Mouse (Mus musculus): ENCODE results near the gene Btbd2.

Btbd2 gene

GRCm38 (mm10) chr10:80692249-80693165 lies 35.6 kb upstream of the Btbd2 start:
- no peak for DNase-seq (ENCODE audit: low read depth, low spot score)

- peak; percentile 60 for DNase-seq (ENCODE audit: low read depth, low spot score)
These were observed 31.0 kb upstream of the Btbd2 start for GRCm38 (mm10) chr10:80687850-80688249.

- DNase-seq (ENCODE audit: low read depth, low spot score), result no peak
These were observed 29.7 kb upstream of the Btbd2 start for GRCm38 (mm10) chr10:80686617-80687016.

GRCm38 (mm10) chr10:80684984-80685383 lies 28.1 kb upstream of the Btbd2 start:
- DNase-seq (ENCODE audit: low read depth, low spot score), result peak; percentile 60

- DNase-seq (ENCODE audit: low read depth, low spot score), result peak; percentile 73
These were observed 27.3 kb upstream of the Btbd2 start for GRCm38 (mm10) chr10:80684214-80684613.

- no peak for DNase-seq (ENCODE audit: low read depth, low spot score)
These were observed 26.8 kb upstream of the Btbd2 start for GRCm38 (mm10) chr10:80683647-80684046.

GRCm38 (mm10) chr10:80682003-80682402 lies 25.1 kb upstream of the Btbd2 start:
- no peak for DNase-seq (ENCODE audit: low read depth, low spot score)

- no peak for DNase-seq (ENCODE audit: low read depth, low spot score)
These were observed 23.4 kb upstream of the Btbd2 start for GRCm38 (mm10) chr10:80680260-80680696.

- no peak for DNase-seq (ENCODE audit: low read depth, low spot score)
These were observed 22.8 kb upstream of the Btbd2 start for GRCm38 (mm10) chr10:80679556-80680259.

GRCm38 (mm10) chr10:80678601-80679377 lies 21.9 kb upstream of the Btbd2 start:
- no peak for DNase-seq (ENCODE audit: low read depth, low spot score)

- DNase-seq (ENCODE audit: low read depth, low spot score), result peak; percentile 70
These were observed 21.1 kb upstream of the Btbd2 start, which contains the start of gene Mknk2 for GRCm38 (mm10) chr10:80677942-80678436. Gene Mknk2 (minus strand): TSS chr10:80678112.

GRCm38 (mm10) chr10:80677128-80677875 lies 20.4 kb upstream of the Btbd2 start:
- no peak for DNase-seq (ENCODE audit: low read depth, low spot score)

- DNase-seq (ENCODE audit: low read depth, low spot score), result peak; percentile 97
These were observed 19.5 kb upstream of the Btbd2 start for GRCm38 (mm10) chr10:80676198-80676928.

- DNase-seq (ENCODE audit: low read depth, low spot score), result no peak
These were observed 18.7 kb upstream of the Btbd2 start for GRCm38 (mm10) chr10:80675405-80676197.

GRCm38 (mm10) chr10:80674851-80675404 lies 18.1 kb upstream of the Btbd2 start:
- no peak for DNase-seq (ENCODE audit: low read depth, low spot score)

GRCm38 (mm10) chr10:80674161-80674711 lies 17.4 kb upstream of the Btbd2 start:
- no peak for DNase-seq (ENCODE audit: low read depth, low spot score)

GRCm38 (mm10) chr10:80673690-80674089 lies 16.8 kb upstream of the Btbd2 start:
- no peak for DNase-seq (ENCODE audit: low read depth, low spot score)

- no peak for DNase-seq (ENCODE audit: low read depth, low spot score)
These were observed 15.2 kb upstream of the Btbd2 start for GRCm38 (mm10) chr10:80671936-80672690.

All from c-Kit-negative CD71-positive TER-119-positive erythroid progenitor cells, embryonic 14.5 days (primary cell).